Mouse (Mus musculus): ENCODE measurements at regions not wholly inside any gene's neighbourhood (a gene's known extent, or its start where the extent isn't known, plus 50 kb on each side); places are given as distances from the start of the nearest gene placed in this dataset.

GRCm38 (mm10) chr10:45009676-45010075 is 57.3 kb upstream of the Prep start:
- DNase-seq (ENCODE audit: low spot score in 2 of 2) = peak; percentile 74 to 75

DNA sequence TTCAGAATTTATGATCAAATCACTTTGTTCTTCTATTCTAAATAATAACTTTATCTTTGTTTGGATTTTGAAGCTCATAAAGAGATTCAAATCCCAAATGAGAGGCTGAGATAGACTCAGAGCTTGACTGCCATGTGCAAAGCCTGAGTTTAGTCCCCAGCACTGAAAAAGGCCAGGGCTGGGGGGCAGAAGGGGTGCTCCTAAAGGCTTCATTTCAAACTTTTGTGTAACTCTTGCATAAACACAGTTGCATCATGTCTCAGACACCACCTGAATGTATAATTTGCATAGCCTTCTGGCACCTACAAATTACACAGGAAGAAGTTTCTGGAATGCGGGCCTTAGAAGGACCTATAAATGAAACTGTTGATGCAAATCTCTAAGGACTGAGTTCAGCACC is 57.8 kb upstream of the Prep start:
- DNase-seq (ENCODE audit: low spot score in 2 of 2) = no peak

- DNase-seq (ENCODE audit: low spot score in 2 of 2) = no peak
Observed at GRCm38 (mm10) chr10:45004037-45004653, 62.9 kb upstream of the Prep start.

- DNase-seq (ENCODE audit: low spot score in 2 of 2) = no peak
Observed at GRCm38 (mm10) chr10:45003344-45003681, 63.7 kb upstream of the Prep start.

DNA sequence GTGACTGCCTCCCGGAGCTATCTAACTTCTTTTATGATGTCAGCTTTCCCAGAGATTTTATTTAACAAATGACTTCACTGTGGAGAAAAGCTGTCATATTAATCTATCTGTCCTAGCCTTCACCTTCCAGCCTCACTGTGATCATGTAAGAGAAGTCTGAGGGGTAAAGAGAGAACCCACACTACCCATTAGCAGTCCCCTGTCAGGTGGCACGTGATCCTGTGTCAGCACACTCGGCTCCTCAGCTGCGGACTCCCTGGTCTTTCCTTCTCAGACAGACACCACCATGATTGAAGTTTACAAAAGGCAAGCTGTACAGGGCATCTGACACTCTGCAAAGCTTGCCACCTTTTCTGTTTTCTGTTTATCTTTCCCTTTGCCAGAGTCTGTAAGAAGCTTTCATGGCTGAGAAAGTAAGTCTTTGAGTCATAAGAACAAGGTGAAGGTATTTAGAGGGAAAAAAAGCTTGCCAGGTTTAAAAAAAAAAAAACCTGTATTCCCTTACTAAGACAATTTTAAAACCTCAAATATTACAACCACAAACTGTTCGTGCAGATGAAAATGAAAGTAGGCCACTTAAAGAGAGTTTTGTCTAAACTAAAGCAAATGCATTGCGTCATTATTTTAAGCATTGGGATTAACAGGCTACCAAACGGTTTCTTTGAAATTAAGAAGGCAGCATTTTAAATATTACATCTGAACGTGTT is 64.2 kb upstream of the Prep start:
- DNase-seq (ENCODE audit: low spot score in 2 of 2) = no peak

DNA sequence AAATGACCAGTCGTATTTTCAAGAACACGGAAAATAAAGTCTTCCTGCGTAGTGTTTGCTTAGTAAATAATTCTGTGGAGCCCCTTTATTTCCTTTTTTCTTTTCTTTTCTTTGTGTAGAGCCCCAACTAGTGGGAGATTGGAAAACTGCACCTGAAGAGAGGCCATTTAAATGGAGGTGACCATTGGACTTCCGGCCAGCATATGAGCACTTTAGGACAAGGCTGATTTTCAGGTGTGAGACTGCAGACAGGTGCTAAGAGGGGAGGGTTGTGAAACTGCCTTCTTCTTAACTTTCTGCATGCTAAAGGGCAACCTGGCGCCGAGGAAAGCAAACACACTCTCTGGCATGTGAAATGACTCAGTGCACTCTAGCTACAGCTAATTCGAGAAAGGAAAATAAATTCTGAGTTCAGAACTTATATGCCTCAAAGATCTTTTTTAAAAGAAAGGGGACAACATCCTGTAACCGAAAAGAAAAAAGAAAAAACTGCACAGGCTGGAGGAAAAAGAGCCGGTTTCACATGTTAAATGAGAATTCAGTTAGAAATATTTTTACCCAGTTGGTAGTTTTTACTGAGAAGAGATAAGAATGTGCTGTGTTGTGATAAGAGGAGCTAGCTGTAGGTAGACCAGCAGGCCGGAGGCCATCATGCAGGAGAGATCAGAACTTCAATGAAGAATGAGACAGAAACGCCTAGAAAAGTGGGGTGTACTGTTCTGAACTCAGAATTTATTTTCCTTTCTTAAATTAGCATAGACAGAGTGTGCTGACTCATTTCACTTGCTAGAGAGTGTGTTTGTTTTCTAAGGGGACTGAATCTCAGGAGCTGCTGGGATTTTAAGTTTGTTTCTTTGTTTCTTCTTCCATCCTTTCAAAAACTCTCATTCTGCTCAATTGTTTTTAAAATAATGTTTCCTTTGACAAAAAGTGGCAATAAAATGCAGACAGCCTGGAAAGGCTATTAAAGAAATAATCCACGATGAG is 65.8 kb upstream of the Prep start:
- peak; percentile 31 to 58 for DNase-seq (ENCODE audit: low spot score in 2 of 2)

- DNase-seq (ENCODE audit: low spot score in 2 of 2) = no peak
Observed at GRCm38 (mm10) chr10:45000027-45000840, 66.8 kb upstream of the Prep start.

GRCm38 (mm10) chr10:44997906-44998289 is 69.1 kb upstream of the Prep start:
- no peak for DNase-seq (ENCODE audit: low spot score in 2 of 2)

GRCm38 (mm10) chr10:44997184-44997905 is 69.7 kb upstream of the Prep start:
- DNase-seq (ENCODE audit: low spot score in 2 of 2) = no peak

- DNase-seq (ENCODE audit: low spot score in 2 of 2) = no peak
Observed at GRCm38 (mm10) chr10:44995756-44996155, 71.2 kb upstream of the Prep start.

GRCm38 (mm10) chr10:44994385-44995281 is 72.4 kb upstream of the Prep start:
- DNase-seq (ENCODE audit: low spot score in 2 of 2) = no peak

DNA sequence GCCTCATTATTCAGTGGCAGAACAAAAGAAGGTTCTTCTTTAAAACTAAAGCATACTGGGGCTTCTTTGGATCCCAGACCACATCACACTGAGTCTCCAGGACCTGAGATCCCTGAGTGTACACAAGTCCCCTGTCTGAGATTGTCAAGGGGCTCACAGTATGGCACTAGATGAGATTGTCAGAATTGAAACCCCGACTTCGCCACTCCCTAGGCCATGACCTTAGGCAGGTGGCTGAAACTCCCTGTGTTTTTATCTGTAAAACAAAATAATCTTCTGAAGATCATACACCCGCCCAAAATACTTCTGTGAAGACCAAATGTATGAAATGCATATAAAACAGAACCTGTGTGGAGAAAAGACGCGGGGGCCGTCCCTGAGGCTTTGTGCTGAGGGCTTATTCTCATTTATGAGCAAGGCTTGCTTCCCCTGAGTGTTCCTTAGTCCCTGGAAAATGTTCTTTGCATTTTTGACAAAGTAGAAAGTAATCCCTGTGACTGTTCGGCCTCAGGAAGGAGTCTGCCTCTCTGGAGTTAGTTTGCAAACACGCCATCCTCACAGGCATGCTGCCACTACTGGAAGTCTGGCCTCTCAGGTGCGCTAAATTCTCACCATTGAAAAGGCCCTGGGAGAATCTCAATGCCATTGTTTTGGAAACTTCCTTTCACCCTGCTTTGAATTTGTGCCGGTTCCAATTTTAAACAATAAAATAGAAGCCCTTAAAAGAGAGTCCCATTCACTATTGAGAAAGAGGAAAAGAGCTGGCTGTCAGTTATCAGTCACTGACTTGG is 73.3 kb upstream of the Prep start:
- DNase-seq (ENCODE audit: low spot score in 2 of 2) = no peak

DNA sequence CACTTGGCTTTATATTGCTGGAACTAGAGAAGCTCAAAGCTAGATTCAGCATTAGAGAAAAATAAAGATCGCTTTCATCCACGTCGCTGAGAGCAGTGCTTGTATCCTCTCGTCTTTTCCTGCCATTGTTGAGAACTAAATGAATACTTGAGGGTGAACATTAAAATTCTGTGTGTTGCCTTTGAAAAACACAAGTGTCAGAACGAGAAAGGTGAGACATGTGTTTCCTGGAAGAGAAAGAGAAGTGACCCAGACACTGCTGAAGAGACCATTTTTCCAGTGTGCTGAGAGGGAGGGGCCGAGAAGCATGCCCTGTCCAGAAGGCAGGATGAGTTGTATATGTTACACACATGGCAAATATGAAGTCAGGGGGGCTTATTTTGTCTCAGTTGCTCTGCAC is 77.5 kb upstream of the Prep start:
- DNase-seq (ENCODE audit: low spot score in 2 of 2) = no peak

DNA sequence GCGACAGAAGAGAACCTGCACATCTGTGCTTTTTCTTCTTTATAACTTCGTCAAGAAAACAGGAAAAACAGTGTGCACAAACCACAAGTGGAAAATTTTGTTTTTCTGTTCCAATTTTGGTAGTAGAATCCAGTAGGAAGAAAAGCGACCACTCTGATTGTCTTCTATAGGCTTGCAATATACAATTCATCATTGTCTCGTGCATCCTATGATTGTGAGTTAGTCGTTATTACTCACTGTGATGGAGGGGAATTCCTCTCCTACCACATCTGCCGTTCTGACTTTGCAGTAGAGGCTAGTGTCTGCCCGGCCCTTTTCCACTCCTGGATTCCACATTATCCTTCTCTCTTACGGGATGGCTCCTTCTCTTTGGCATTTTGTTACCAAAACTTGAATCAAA is 78.2 kb upstream of the Prep start:
- no peak for DNase-seq (ENCODE audit: low spot score in 2 of 2)

DNA sequence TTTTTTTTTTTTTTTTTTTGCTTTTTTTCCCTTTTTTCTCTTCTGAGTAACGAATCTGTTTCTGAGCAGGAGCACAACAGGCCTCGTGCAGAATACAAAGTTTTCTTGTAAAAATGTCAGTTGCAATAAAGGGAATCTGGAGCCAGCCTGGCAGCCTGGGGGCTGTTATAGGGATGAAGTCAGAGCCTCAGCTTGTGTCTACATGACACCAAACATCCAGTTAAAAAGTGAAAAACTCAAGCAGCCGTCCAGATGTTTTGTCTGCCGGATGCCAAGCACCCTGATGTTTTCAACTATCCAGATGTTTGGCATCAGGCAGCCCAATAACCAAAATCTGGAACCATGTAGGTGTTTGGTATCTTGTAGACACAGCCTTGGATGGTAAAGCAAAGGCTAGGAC is 79.4 kb upstream of the Prep start:
- DNase-seq (ENCODE audit: low spot score in 2 of 2) = no peak

GRCm38 (mm10) chr10:44981913-44982312 is 85.1 kb upstream of the Prep start:
- DNase-seq (ENCODE audit: low spot score in 2 of 2) = no peak

DNA sequence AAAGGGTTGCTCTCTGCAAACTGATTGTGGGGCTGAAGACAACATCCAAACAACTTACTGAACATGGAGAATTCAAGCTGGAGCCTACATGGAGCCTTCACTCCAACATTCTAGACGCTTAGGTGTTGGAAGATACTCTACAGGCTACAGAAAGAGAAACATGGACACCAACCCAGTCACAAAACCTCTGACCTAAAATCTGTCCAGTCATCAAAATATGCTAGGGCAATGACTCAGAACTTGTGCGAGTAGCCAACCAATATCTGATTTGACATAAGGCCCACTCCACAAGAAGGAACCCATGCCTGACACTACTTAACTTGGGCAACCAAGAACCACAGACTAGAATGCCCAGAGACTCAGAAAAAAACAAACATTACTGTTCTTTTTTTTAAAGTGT is 90.2 kb upstream of the Prep start:
- DNase-seq (ENCODE audit: low spot score in 2 of 2) = no peak

GRCm38 (mm10) chr10:44971911-44972310 is 95.1 kb upstream of the Prep start:
- no peak for DNase-seq (ENCODE audit: low spot score in 2 of 2)

GRCm38 (mm10) chr10:44959968-44960367 is 107.0 kb upstream of the Prep start:
- no peak for DNase-seq (ENCODE audit: low spot score in 2 of 2)
